Mouse (Mus musculus) MEL (cell line): ENCODE data around the gene Prkar1a. TPM values are rescaled to one million over a fixed set of nuclear protein-coding genes. Genes with fewer than 3 reads are reported as not detected.

Experiments
- DNase-seq: peaks from one replicate; pipeline ENCODE4 v3.0.0; 2011; ENCODE audit warnings: low read depth, low spot score
- H3K27ac ChIP-seq: 2 replicates; pipeline ENCODE4 v1.5.1; 2012; ENCODE audit warnings: low read depth, mild to moderate bottlenecking, control low read depth, low read length, moderate library complexity; ENCODE audit not compliant: control insufficient read depth
- H3K27me3 ChIP-seq, 2 experiments: fragments of 150-350 bp in 1 of 2; sonication (generic) in 1 of 2; 2 replicates each; pipeline ENCODE4 v1.6.1; 2012; ENCODE audit warnings: low read length in 2 of 2, mild to moderate bottlenecking in 2 of 2, improper control_type of control experiment in 1 of 2, moderate library complexity in 1 of 2; ENCODE audit not compliant: insufficient read depth in 2 of 2, control insufficient read depth in 1 of 2
- H3K36me3 ChIP-seq, 2 experiments: 2 replicates each; pipeline ENCODE4 v1.6.1; 2012 to 2014; ENCODE audit warnings: low read length in 2 of 2, improper control_type of control experiment in 1 of 2, inconsistent platforms in 1 of 2, mild to moderate bottlenecking in 1 of 2; ENCODE audit not compliant: insufficient read depth in 2 of 2, control insufficient read depth in 1 of 2
- H3K4me1 ChIP-seq, 2 experiments: fragments of 150-350 bp in 1 of 2; sonication (generic) in 1 of 2; 2 replicates each; pipeline ENCODE4 v1.6.1; 2012; ENCODE audit warnings: low read length in 2 of 2, improper control_type of control experiment in 1 of 2, mild to moderate bottlenecking in 1 of 2; ENCODE audit not compliant: insufficient read depth in 2 of 2, control insufficient read depth in 1 of 2
- H3K4me3 ChIP-seq, 2 experiments: fragments of 150-350 bp in 1 of 2; sonication (generic) in 1 of 2; 2 replicates each; pipeline ENCODE4 v1.5.1; 2012; ENCODE audit warnings: low read depth in 2 of 2, low read length in 2 of 2, mild to moderate bottlenecking in 2 of 2, moderate library complexity in 2 of 2, control low read depth in 1 of 2, improper control_type of control experiment in 1 of 2; ENCODE audit not compliant: control insufficient read depth in 1 of 2, insufficient read depth in 1 of 2
- H3K79me2 ChIP-seq: 2 replicates; pipeline ENCODE4 v1.6.1; 2012; ENCODE audit warnings: mild to moderate bottlenecking, low read length, moderate library complexity; ENCODE audit not compliant: control insufficient read depth, poor library complexity, insufficient read depth
- H3K9ac ChIP-seq: 2 replicates; pipeline ENCODE4 v1.6.1; 2012; ENCODE audit warnings: low read depth, mild to moderate bottlenecking, control low read depth, low read length, moderate library complexity; ENCODE audit not compliant: control insufficient read depth, poor library complexity, severe bottlenecking
- H3K9me3 ChIP-seq: fragments of 150-350 bp; sonication (generic); replicated peaks from 2 replicates; pipeline ENCODE4 v1.6.1; 2012; ENCODE audit warnings: mild to moderate bottlenecking, low read length, improper control_type of control experiment, moderate library complexity; ENCODE audit not compliant: insufficient read depth
- BHLHE40 ChIP-seq: IDR thresholded peaks from 2 replicates; pipeline ENCODE4 v1.6.1; 2012; ENCODE audit warnings: low read depth, mild to moderate bottlenecking, inconsistent platforms, low read length, improper control_type of control experiment, borderline replicate concordance
- CHD1 ChIP-seq: IDR thresholded peaks from 2 replicates; pipeline ENCODE4 v1.6.1; 2012; ENCODE audit warnings: low read depth, mild to moderate bottlenecking, inconsistent platforms, low read length, improper control_type of control experiment
- CHD2 ChIP-seq: IDR thresholded peaks from 2 replicates; pipeline ENCODE4 v1.6.1; 2011; ENCODE audit warnings: low read length, improper control_type of control experiment
- CTCF ChIP-seq, 3 experiments: IDR thresholded peaks in 2 of 3; conservative IDR thresholded peaks in 1 of 3; 2 replicates each; pipeline ENCODE4 v1.5.1; 2011 to 2012; ENCODE audit warnings: low read length in 3 of 3, low read depth in 2 of 3, mild to moderate bottlenecking in 2 of 3, improper control_type of control experiment in 1 of 3, inconsistent platforms in 1 of 3, mixed read lengths in 1 of 3, moderate library complexity in 1 of 3; ENCODE audit not compliant: control insufficient read depth in 1 of 3, insufficient read depth in 1 of 3, poor library complexity in 1 of 3, severe bottlenecking in 1 of 3
- E2F4 ChIP-seq: IDR thresholded peaks from 2 replicates; pipeline ENCODE4 v1.6.1; 2011; ENCODE audit warnings: low read depth, low read length, improper control_type of control experiment, borderline replicate concordance
- ELF1 ChIP-seq: IDR thresholded peaks from 2 replicates; pipeline ENCODE4 v1.6.1; 2014; ENCODE audit warnings: low read depth, mild to moderate bottlenecking, inconsistent platforms, low read length, improper control_type of control experiment, moderate library complexity
- ETS1 ChIP-seq: IDR thresholded peaks from 2 replicates; pipeline ENCODE4 v1.6.1; 2012; ENCODE audit warnings: low read depth, mild to moderate bottlenecking, inconsistent platforms, low read length, improper control_type of control experiment, moderate library complexity
- GABPA ChIP-seq: IDR thresholded peaks from 2 replicates; pipeline ENCODE4 v1.6.1; 2012; ENCODE audit warnings: low read depth, mild to moderate bottlenecking, inconsistent platforms, low read length, improper control_type of control experiment, moderate library complexity
- GATA1 ChIP-seq: IDR thresholded peaks from 2 replicates; pipeline ENCODE4 v1.6.1; 2011; ENCODE audit warnings: low read depth, low read length, improper control_type of control experiment
- JUND ChIP-seq: IDR thresholded peaks from 2 replicates; pipeline ENCODE4 v1.6.1; 2011; ENCODE audit warnings: low read depth, mild to moderate bottlenecking, improper control_type of control experiment, low read length
- KAT2A ChIP-seq: conservative IDR thresholded peaks from 2 replicates; pipeline ENCODE4 v1.6.1; 2012; ENCODE audit warnings: low read depth, low read length, improper control_type of control experiment, inconsistent platforms
- MAZ ChIP-seq: IDR thresholded peaks from 2 replicates; pipeline ENCODE4 v1.6.1; 2012; ENCODE audit warnings: low read depth, mild to moderate bottlenecking, inconsistent platforms, low read length, improper control_type of control experiment
- MXI1 ChIP-seq: IDR thresholded peaks from 2 replicates; pipeline ENCODE4 v1.6.1; 2011; ENCODE audit warnings: mild to moderate bottlenecking, low read depth, low read length, improper control_type of control experiment
- MYB ChIP-seq: IDR thresholded peaks from 2 replicates; pipeline ENCODE4 v1.6.1; 2011; ENCODE audit warnings: mild to moderate bottlenecking, low read depth, low read length, improper control_type of control experiment
- NELFE ChIP-seq: IDR thresholded peaks from 2 replicates; pipeline ENCODE4 v1.6.1; 2011; ENCODE audit warnings: low read depth, low read length, improper control_type of control experiment
- NRF1 ChIP-seq: IDR thresholded peaks from 2 replicates; pipeline ENCODE4 v1.6.1; 2014; ENCODE audit warnings: low read depth, mild to moderate bottlenecking, inconsistent platforms, low read length, improper control_type of control experiment, moderate library complexity; ENCODE audit not compliant: poor library complexity, insufficient read depth, severe bottlenecking
- POLR2AphosphoS2 ChIP-seq: IDR thresholded peaks from 2 replicates; pipeline ENCODE4 v1.6.1; 2011; ENCODE audit warnings: low read length, improper control_type of control experiment
- RCOR1 ChIP-seq: IDR thresholded peaks from 2 replicates; pipeline ENCODE4 v1.6.1; 2012; ENCODE audit warnings: low read depth, mild to moderate bottlenecking, inconsistent platforms, low read length, improper control_type of control experiment
- SIN3A ChIP-seq: IDR thresholded peaks from 2 replicates; pipeline ENCODE4 v1.6.1; 2012; ENCODE audit warnings: low read length, improper control_type of control experiment, inconsistent platforms
- SMC3 ChIP-seq: IDR thresholded peaks from 2 replicates; pipeline ENCODE4 v1.6.1; 2011; ENCODE audit warnings: low read depth, low read length, improper control_type of control experiment
- TAL1 ChIP-seq: IDR thresholded peaks from 2 replicates; pipeline ENCODE4 v1.6.1; 2012; ENCODE audit warnings: mild to moderate bottlenecking, inconsistent platforms, low read length, moderate library complexity, mixed read lengths
- UBTF ChIP-seq: IDR thresholded peaks from 2 replicates; pipeline ENCODE4 v1.6.1; 2012; ENCODE audit warnings: low read depth, mild to moderate bottlenecking, inconsistent platforms, low read length, improper control_type of control experiment, moderate library complexity, borderline replicate concordance; ENCODE audit not compliant: insufficient read depth
- USF2 ChIP-seq, 2 experiments: IDR thresholded peaks; 2 replicates each; pipeline ENCODE4 v1.6.1; 2011 to 2012; ENCODE audit warnings: improper control_type of control experiment in 2 of 2, low read length in 2 of 2, borderline replicate concordance in 1 of 2, inconsistent platforms in 1 of 2, low read depth in 1 of 2, mild to moderate bottlenecking in 1 of 2; ENCODE audit not compliant: insufficient read depth in 1 of 2
- ZKSCAN1 ChIP-seq: IDR thresholded peaks from 2 replicates; pipeline ENCODE4 v1.6.1; 2012; ENCODE audit warnings: low read depth, mild to moderate bottlenecking, inconsistent platforms, low read length, improper control_type of control experiment, moderate library complexity
- ZMIZ1 ChIP-seq: IDR thresholded peaks from 2 replicates; pipeline ENCODE4 v1.6.1; 2012; ENCODE audit warnings: low read depth, mild to moderate bottlenecking, inconsistent platforms, low read length, improper control_type of control experiment, moderate library complexity
- polyA plus RNA-seq, 2 experiments: library from polyadenylated mRNA; stranded (reverse) in 1 of 2; unstranded in 1 of 2; fragments of >175 nt in 1 of 2; fragments of >200 nt in 1 of 2; gene quantifications; 2 replicates each; pipeline versions ENCODE4 v1.2.1 to v1.2.4; 2012; ENCODE audit warnings: low replicate concordance in 2 of 2, low read depth in 1 of 2; ENCODE audit not compliant: insufficient read length in 2 of 2, insufficient read depth in 1 of 2, missing spikeins in 1 of 2
- total RNA-seq: library from RNA; depleted of rRNA; stranded (reverse); fragments of 300-350 nt; gene quantifications from 2 replicates; pipeline ENCODE4 v1.2.3, GENCODE M21; 2012

The Prkar1a gene
- total and polyA plus RNA-seq, 3 experiments = 69.6 to 152 TPM; not detected in 1

GRCm38 (mm10) chr11:109653201-109653600, 4.0 kb downstream of the Prkar1a start:
- Histone ChIP-seq H3K4me3 (no peak overlapping the region), H3K4me1 (peaks cover 24 to 36% of the 10 kb centered on the region in 2 experiments), H3K36me3 (peaks cover 16 to 57% of the 10 kb centered on the region in 2 experiments)

GRCm38 (mm10) chr11:109654581-109654980, 5.4 kb downstream of the Prkar1a start:
- no peaks in the 10 kb centered on the region for H3K27me3 ChIP-seq
- no peak overlapping the region for H3K4me3 ChIP-seq
- H3K79me2 ChIP-seq = peaks cover 46% of the 10 kb centered on the region
- no peak overlapping the region for H3K9ac ChIP-seq
- peaks cover 18 to 27% of the 10 kb centered on the region in 2 experiments for H3K4me1 ChIP-seq
- no peaks in the 10 kb centered on the region for H3K9me3 ChIP-seq
- H3K36me3 ChIP-seq = peaks cover 16 to 52% of the 10 kb centered on the region in 2 experiments
- no peak overlapping the region for H3K27ac ChIP-seq
- DNase-seq = no peak
- TF ChIP-seq POLR2AphosphoS2 = no peak
- TF ChIP-seq SIN3A = 0 out of 2 replicates have a peak, but pooled peaks have one; percentile 18

More at GRCm38 (mm10) chr11:109653201-109653600, 4.0 kb downstream of the Prkar1a start:
- no peak for DNase-seq
- TF ChIP-seq BHLHE40 = no peak
- TF ChIP-seq GABPA = no peak
- no peak for TF ChIP-seq MXI1
- Histone ChIP-seq H3K9ac (no peak overlapping the region), H3K79me2 (peaks cover 41% of the 10 kb centered on the region), H3K27ac (no peak overlapping the region), H3K27me3 (peaks cover 3 to 5% of the 10 kb centered on the region in 2 experiments), H3K9me3 (no peaks in the 10 kb centered on the region)

GRCm38 (mm10) chr11:109656232-109656631, 7.0 kb downstream of the Prkar1a start:
- Histone ChIP-seq H3K4me1 (peaks cover 15 to 27% of the 10 kb centered on the region in 2 experiments), H3K27ac (peak overlapping the region; percentile 53), H3K9me3 (no peaks in the 10 kb centered on the region), H3K9ac (no peak overlapping the region), H3K27me3 (no peaks in the 10 kb centered on the region), H3K4me3 (no peak overlapping the region), H3K36me3 (peaks cover 23 to 51% of the 10 kb centered on the region in 2 experiments), H3K79me2 (peaks cover 42% of the 10 kb centered on the region)
- DNase-seq = peak; percentile 88
- TF ChIP-seq USF2 (IDR thresholded peaks at IDR 0.05; ENCODE audit: borderline replicate concordance in 1 of 2, insufficient read depth in 1 of 2, low read depth in 1 of 2, low read length in 2 of 2) (0 out of 4 replicates have a peak, but pooled peaks of 1 of the 2 experiments have one; percentile 22), JUND (no peak), SMC3 (no peak), CHD1 (no peak), TAL1 (peak; percentile 90), SIN3A (peak; percentile 90), GABPA (no peak), GATA1 (peak; percentile 90), BHLHE40 (peak; percentile 77), CTCF (IDR thresholded peaks at IDR 0.05 in 2 of 3, conservative IDR thresholded peaks at IDR 0.05 in 1 of 3; ENCODE audit: control insufficient read depth in 1 of 3, insufficient read depth in 1 of 3, low read depth in 2 of 3, low read length in 3 of 3, poor library complexity in 1 of 3, severe bottlenecking in 1 of 3) (no peak), CHD2 (no peak), MYB (0 out of 2 replicates have a peak, but pooled peaks have one; percentile 16), ZKSCAN1 (no peak), E2F4 (no peak), ETS1 (peak; percentile 80), RCOR1 (peak; percentile 94), KAT2A (no peak), MAZ (no peak), NRF1 (no peak), NELFE (no peak), UBTF (no peak), ZMIZ1 (no peak), ELF1 (no peak)
